Mouse (Mus musculus): Measurements from ENCODE around the gene Dars. TPM values are rescaled to one million over a fixed set of nuclear protein-coding genes. Genes with fewer than 3 reads are reported as not detected.
"Not testable (repeated sequence)": the region's sequence is repeated elsewhere in the genome, so short reads cannot be mapped to it uniquely, and the experiment has no call there.

Gene Dars
- polyA plus RNA-seq, 1 experiment from 2014 or later: 58.1 TPM

DNA sequence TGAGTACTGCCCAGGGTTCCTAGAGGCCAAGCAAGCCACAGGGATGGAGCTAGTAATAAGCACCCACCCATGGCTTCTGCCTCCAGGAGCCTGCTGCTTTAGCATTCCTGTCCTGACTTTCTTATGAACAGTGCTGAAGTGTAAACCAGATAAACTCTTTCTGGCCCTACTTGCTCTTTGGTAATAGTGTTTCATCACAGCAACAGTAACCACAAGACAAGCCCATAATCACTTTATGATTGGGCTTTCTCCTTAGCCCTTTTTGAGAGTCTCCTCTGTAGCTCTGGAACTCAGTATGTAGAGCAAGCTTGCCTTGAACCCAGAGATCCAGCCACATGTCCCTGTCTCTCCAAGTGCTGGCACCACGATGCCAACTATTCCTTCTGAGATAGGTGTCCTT, 86.9 kb downstream of the Dars start:
- no peak overlapping the region for H3K4me3 ChIP-seq (ENCODE audit: control insufficient read depth in 1 of 2, insufficient read depth in 1 of 2, low read depth in 1 of 2, low read length in 2 of 2)
- H3K4me1 ChIP-seq (ENCODE audit: control insufficient read depth in 2 of 2, insufficient read depth in 2 of 2, low read length in 2 of 2): no peaks in the 10 kb centered on the region
- no peak overlapping the region for H3K9ac ChIP-seq (ENCODE audit: low read length)
- 83% methylated on average over 1 of the region's 1 CpGs for WGBS
- H3K36me3 ChIP-seq (ENCODE audit: control insufficient read depth, insufficient read depth, low read length): peaks cover 77% of the 10 kb centered on the region
- H3K9me3 ChIP-seq (ENCODE audit: control insufficient read depth, low read length): no peaks in the 10 kb centered on the region
- H3K4me2 ChIP-seq (ENCODE audit: low read length): no peak overlapping the region
- no peak overlapping the region for H3K27ac ChIP-seq (replicated peaks in 1 of 2; ENCODE audit: control insufficient read depth in 1 of 2, insufficient read depth in 1 of 2, low read depth in 2 of 2, low read length in 2 of 2)
- no peaks in the 10 kb centered on the region for H3K27me3 ChIP-seq (ENCODE audit: control insufficient read depth, insufficient read depth, low read length)
- ATAC-seq (ENCODE audit: insufficient number of reproducible peaks, insufficient read depth, low FRiP score, low read depth): no peak

DNA sequence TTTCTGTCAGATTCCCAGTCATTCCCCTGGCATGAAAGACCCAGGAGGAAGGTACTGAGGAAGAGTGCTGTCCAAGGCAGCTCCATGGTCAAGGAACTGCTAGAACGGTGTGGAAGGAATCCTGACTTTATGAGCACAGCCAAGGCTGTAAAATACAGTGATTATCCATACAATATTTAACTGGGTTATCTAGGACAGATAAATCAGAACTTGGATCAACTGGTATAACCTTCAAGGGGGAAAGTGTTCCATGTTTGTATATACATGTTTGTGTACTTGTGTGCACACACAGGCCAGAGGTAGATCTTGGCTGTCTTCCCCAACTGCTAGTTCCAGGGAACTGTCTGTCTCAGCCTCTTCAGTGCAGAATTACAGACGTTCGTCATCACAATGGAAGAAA, 89.0 kb downstream of the Dars start, which contains the start of gene Lct:
Gene Lct (minus strand): TSS at position 101 of the 400 bp plus-strand sequence.
- no peak within 1 kb of the TSS for H3K9ac ChIP-seq (ENCODE audit: low read length)
- no peak for ATAC-seq (ENCODE audit: insufficient number of reproducible peaks, insufficient read depth, low FRiP score, low read depth)
- no peaks in the 10 kb centered on the region for H3K9me3 ChIP-seq (ENCODE audit: control insufficient read depth, low read length)
- 65% methylated on average over 3 of the region's 3 CpGs for WGBS
- H3K27me3 ChIP-seq (ENCODE audit: control insufficient read depth, insufficient read depth, low read length): no peaks in the 10 kb centered on the region
- no peak within 1 kb of the TSS for H3K4me2 ChIP-seq (ENCODE audit: low read length)
- H3K4me1 ChIP-seq (ENCODE audit: control insufficient read depth in 2 of 2, insufficient read depth in 2 of 2, low read length in 2 of 2): peaks cover 3 to 5% of the 10 kb centered on the region in 2 experiments; a peak in 2 of 4 replicates
- peaks cover 56% of the 10 kb centered on the region for H3K36me3 ChIP-seq (ENCODE audit: control insufficient read depth, insufficient read depth, low read length)
- no peak within 1 kb of the TSS for H3K27ac ChIP-seq (replicated peaks in 1 of 2; ENCODE audit: control insufficient read depth in 1 of 2, insufficient read depth in 1 of 2, low read depth in 2 of 2, low read length in 2 of 2)
- no peak within 1 kb of the TSS for H3K4me3 ChIP-seq (ENCODE audit: control insufficient read depth in 1 of 2, insufficient read depth in 1 of 2, low read depth in 1 of 2, low read length in 2 of 2)

DNA sequence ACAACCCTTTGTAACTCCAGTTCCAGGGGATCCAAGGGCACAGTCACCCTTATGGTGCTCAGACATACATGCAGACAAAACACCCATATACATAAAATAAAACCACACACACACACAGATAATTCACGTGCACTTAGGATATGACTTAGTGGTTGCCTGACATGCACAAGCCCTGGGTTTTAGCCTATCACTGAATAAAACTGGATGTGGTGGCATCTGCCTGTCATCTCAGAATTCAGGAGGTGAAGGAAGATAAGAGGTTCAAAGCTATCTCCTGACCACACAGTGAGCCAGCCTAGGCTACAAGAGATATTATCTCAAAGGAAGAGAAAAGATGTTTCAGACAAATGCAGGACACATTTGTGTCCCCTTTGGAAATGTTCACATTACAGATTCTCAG, 90.0 kb downstream of the Dars start:
- no peak for ATAC-seq (ENCODE audit: insufficient number of reproducible peaks, insufficient read depth, low FRiP score, low read depth)
- no peak overlapping the region for H3K9ac ChIP-seq (ENCODE audit: low read length)
- no peak overlapping the region for H3K4me3 ChIP-seq (ENCODE audit: control insufficient read depth in 1 of 2, insufficient read depth in 1 of 2, low read depth in 1 of 2, low read length in 2 of 2)
- no peak overlapping the region for H3K4me2 ChIP-seq (ENCODE audit: low read length)
- WGBS: 85% methylated on average over 1 of the region's 1 CpGs
- H3K27ac ChIP-seq (replicated peaks in 1 of 2; ENCODE audit: control insufficient read depth in 1 of 2, insufficient read depth in 1 of 2, low read depth in 2 of 2, low read length in 2 of 2): no peak overlapping the region
- H3K36me3 ChIP-seq (ENCODE audit: control insufficient read depth, insufficient read depth, low read length): peaks cover 45% of the 10 kb centered on the region
- no peaks in the 10 kb centered on the region for H3K9me3 ChIP-seq (ENCODE audit: control insufficient read depth, low read length)
- peaks cover 5 to 6% of the 10 kb centered on the region in 2 experiments; a peak in 2 of 4 replicates for H3K4me1 ChIP-seq (ENCODE audit: control insufficient read depth in 2 of 2, insufficient read depth in 2 of 2, low read length in 2 of 2)
- H3K27me3 ChIP-seq (ENCODE audit: control insufficient read depth, insufficient read depth, low read length): no peaks in the 10 kb centered on the region

DNA sequence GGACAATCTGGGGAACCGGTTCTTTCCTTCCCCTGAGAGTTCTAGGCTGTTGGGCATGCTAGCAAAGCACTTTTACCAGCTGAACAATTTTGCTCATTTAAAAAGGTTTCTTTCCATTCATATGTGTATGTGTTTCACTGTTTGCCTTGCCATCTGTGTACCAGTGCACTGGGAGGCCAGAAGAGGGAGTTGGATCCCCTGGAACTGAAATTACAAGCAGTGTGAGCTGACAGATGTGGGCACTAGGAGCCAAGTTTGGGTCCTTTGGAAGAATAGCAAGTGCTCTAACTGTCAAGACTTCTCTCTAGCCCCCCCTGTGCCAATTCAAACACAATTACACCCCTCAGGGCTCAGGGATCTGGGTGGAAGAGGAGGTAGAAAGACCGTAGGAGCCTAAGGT, 92.4 kb downstream of the Dars start:
- ATAC-seq (ENCODE audit: insufficient number of reproducible peaks, insufficient read depth, low FRiP score, low read depth): no peak
- 87% methylated on average over 2 of the region's 2 CpGs for WGBS
- Histone ChIP-seq H3K9me3 (ENCODE audit: control insufficient read depth, low read length) (no peaks in the 10 kb centered on the region), H3K4me2 (ENCODE audit: low read length) (no peak overlapping the region), H3K27ac (replicated peaks in 1 of 2; ENCODE audit: control insufficient read depth in 1 of 2, insufficient read depth in 1 of 2, low read depth in 2 of 2, low read length in 2 of 2) (no peak overlapping the region), H3K36me3 (ENCODE audit: control insufficient read depth, insufficient read depth, low read length) (peaks cover 21% of the 10 kb centered on the region), H3K4me1 (ENCODE audit: control insufficient read depth in 2 of 2, insufficient read depth in 2 of 2, low read length in 2 of 2) (peaks cover 5 to 6% of the 10 kb centered on the region in 2 experiments; a peak in 2 of 4 replicates), H3K27me3 (ENCODE audit: control insufficient read depth, insufficient read depth, low read length) (no peaks in the 10 kb centered on the region), H3K4me3 (ENCODE audit: control insufficient read depth in 1 of 2, insufficient read depth in 1 of 2, low read depth in 1 of 2, low read length in 2 of 2) (no peak overlapping the region), H3K9ac (ENCODE audit: low read length) (no peak overlapping the region)

DNA sequence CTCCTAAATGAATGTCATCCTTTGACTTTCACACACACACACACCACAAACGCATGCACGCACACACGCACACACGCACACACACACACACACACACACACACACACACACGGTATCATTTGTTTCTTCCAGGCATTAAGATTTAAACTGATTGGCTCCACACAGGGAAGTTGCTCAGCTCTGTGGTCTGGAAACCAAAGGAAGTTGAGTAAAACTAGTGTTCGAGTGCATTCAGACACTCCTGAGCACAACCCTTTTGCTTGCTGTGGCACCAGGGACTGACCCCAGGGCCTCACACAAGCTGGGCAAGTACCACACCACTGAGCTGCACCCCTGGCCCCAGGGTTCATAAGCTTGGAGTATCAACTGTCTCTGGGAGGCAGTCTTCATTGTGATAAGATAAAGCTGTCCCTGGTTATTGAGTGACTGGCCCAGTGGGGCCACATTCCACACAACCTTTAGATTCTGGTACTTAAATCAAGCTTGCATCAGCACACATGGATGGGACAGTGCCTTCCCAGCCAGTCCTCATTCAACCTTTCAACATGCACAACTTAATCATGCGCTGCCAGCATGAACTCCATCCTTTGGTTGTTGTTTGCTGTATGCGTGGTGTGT, 94.0 kb downstream of the Dars start:
- Histone ChIP-seq H3K27ac (replicated peaks in 1 of 2; ENCODE audit: control insufficient read depth in 1 of 2, insufficient read depth in 1 of 2, low read depth in 2 of 2, low read length in 2 of 2) (no peak overlapping the region), H3K4me3 (ENCODE audit: control insufficient read depth in 1 of 2, insufficient read depth in 1 of 2, low read depth in 1 of 2, low read length in 2 of 2) (no peak overlapping the region)
- WGBS: 73% methylated on average over 8 of the region's 8 CpGs

DNA sequence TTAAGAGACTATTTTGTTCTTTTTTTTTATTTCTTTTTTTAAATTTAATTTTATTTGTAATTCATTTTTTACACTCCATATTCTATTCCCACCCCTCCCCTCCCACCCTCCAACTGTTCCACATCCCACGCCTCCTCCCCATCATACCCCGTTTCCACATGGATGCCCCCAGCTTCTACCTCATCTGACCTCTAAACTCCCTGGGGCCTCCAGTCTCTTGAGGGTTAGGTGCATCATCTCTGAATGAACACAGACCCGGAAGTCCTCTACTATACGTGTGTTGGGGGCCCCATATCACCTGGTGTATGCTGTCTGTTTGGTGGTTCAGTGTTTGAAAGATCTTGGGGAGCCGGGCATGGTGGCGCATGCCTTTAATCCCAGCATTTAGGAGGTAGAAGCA, 97.9 kb downstream of the Dars start:
- not testable (repeated sequence) for H3K9me3 ChIP-seq (ENCODE audit: control insufficient read depth, low read length); H3K9ac ChIP-seq (ENCODE audit: low read length); H3K4me2 ChIP-seq (ENCODE audit: low read length); H3K4me1 ChIP-seq (ENCODE audit: control insufficient read depth in 2 of 2, insufficient read depth in 2 of 2, low read length in 2 of 2); H3K36me3 ChIP-seq (ENCODE audit: control insufficient read depth, insufficient read depth, low read length); H3K27me3 ChIP-seq (ENCODE audit: control insufficient read depth, insufficient read depth, low read length); ATAC-seq (ENCODE audit: insufficient number of reproducible peaks, insufficient read depth, low FRiP score, low read depth); H3K4me3 ChIP-seq (ENCODE audit: control insufficient read depth in 1 of 2, insufficient read depth in 1 of 2, low read depth in 1 of 2, low read length in 2 of 2); H3K27ac ChIP-seq (replicated peaks in 1 of 2; ENCODE audit: control insufficient read depth in 1 of 2, insufficient read depth in 1 of 2, low read depth in 2 of 2, low read length in 2 of 2)
- 90% methylated on average over 6 of the region's 6 CpGs for WGBS

More for the DNA sequence above, 94.0 kb downstream of the Dars start:
- H3K9me3 ChIP-seq (ENCODE audit: control insufficient read depth, low read length): no peaks in the 10 kb centered on the region
- H3K4me1 ChIP-seq (ENCODE audit: control insufficient read depth in 2 of 2, insufficient read depth in 2 of 2, low read length in 2 of 2): peaks cover 5 to 6% of the 10 kb centered on the region in 2 experiments; a peak in 2 of 4 replicates
- no peak for ATAC-seq (ENCODE audit: insufficient number of reproducible peaks, insufficient read depth, low FRiP score, low read depth)
- H3K4me2 ChIP-seq (ENCODE audit: low read length): no peak overlapping the region
- 0 out of 2 replicates have a peak, but pooled peaks cover 12% of the 10 kb centered on the region for H3K36me3 ChIP-seq (ENCODE audit: control insufficient read depth, insufficient read depth, low read length)
- no peak overlapping the region for H3K9ac ChIP-seq (ENCODE audit: low read length)
- no peaks in the 10 kb centered on the region for H3K27me3 ChIP-seq (ENCODE audit: control insufficient read depth, insufficient read depth, low read length)

DNA sequence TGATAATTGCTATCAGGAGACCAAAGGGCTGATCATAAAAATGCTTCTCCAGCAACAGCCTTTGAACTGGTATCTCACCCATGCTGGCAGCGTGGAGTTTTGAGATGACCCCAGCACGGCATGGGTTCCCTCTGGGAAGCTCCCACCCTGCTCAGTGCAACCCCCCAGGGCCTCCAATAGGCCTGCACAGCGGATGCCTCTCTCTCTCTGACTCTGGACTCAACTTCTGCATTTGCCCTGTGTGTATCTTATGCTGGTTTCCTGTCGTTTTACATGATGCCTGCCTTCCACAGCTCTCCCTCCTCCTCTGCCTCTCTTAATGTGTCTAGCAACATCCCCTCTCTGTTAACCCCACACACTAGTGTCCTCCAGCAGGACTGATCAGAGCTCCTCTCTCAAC, 102.5 kb downstream of the Dars start:
- no peaks in the 10 kb centered on the region for H3K27me3 ChIP-seq (ENCODE audit: control insufficient read depth, insufficient read depth, low read length)
- H3K4me3 ChIP-seq (ENCODE audit: control insufficient read depth in 1 of 2, insufficient read depth in 1 of 2, low read depth in 1 of 2, low read length in 2 of 2): no peak overlapping the region
- no peaks in the 10 kb centered on the region for H3K4me1 ChIP-seq (ENCODE audit: control insufficient read depth in 2 of 2, insufficient read depth in 2 of 2, low read length in 2 of 2)
- WGBS: 60% methylated on average over 4 of the region's 4 CpGs
- ATAC-seq (ENCODE audit: insufficient number of reproducible peaks, insufficient read depth, low FRiP score, low read depth): no peak
- H3K27ac ChIP-seq (replicated peaks in 1 of 2; ENCODE audit: control insufficient read depth in 1 of 2, insufficient read depth in 1 of 2, low read depth in 2 of 2, low read length in 2 of 2): no peak overlapping the region
- no peak overlapping the region for H3K9ac ChIP-seq (ENCODE audit: low read length)
- no peak overlapping the region for H3K4me2 ChIP-seq (ENCODE audit: low read length)
- no peaks in the 10 kb centered on the region for H3K36me3 ChIP-seq (ENCODE audit: control insufficient read depth, insufficient read depth, low read length)
- no peaks in the 10 kb centered on the region for H3K9me3 ChIP-seq (ENCODE audit: control insufficient read depth, low read length)

Data from heart, embryonic 14.5 days (tissue).